Mouse (Mus musculus) cerebellum, adult 9-10 months (tissue): Measurements from ENCODE around the gene Tmem106b.

Experiments used
- DNase-seq: peaks from one replicate; pipeline ENCODE4 v3.0.0; 2022

Tmem106b gene

GRCm38 (mm10) chr6:13069302-13070146, at the start of gene Tmem106b:
Gene Tmem106b, plus strand, starts transcription at chr6:13069759.
- DNase-seq, result peak; percentile 96

GRCm38 (mm10) chr6:13021245-13022100, 48.1 kb upstream of the Tmem106b start:
- no peak for DNase-seq

GRCm38 (mm10) chr6:13030558-13030957, 39.0 kb upstream of the Tmem106b start:
- DNase-seq, result no peak

GRCm38 (mm10) chr6:13030961-13031360, 38.6 kb upstream of the Tmem106b start:
- no peak for DNase-seq

- DNase-seq, result no peak
Observed at GRCm38 (mm10) chr6:13052408-13053200, 17.0 kb upstream of the Tmem106b start.

- no peak for DNase-seq
Observed at GRCm38 (mm10) chr6:13061276-13062039, 8.1 kb upstream of the Tmem106b start.

- no peak for DNase-seq
Observed at GRCm38 (mm10) chr6:13062063-13062462, 7.5 kb upstream of the Tmem106b start.

GRCm38 (mm10) chr6:13062691-13063255, 6.8 kb upstream of the Tmem106b start:
- DNase-seq, result no peak

- no peak for DNase-seq
Observed at GRCm38 (mm10) chr6:13070147-13070425, 527 bp downstream of the Tmem106b start.

- peak; percentile 46 for DNase-seq
Observed at GRCm38 (mm10) chr6:13070485-13070884, 926 bp downstream of the Tmem106b start.

- DNase-seq, result no peak
Observed at GRCm38 (mm10) chr6:13073036-13073435, 3.5 kb downstream of the Tmem106b start.

GRCm38 (mm10) chr6:13073876-13074275, 4.3 kb downstream of the Tmem106b start:
- DNase-seq, result no peak

- DNase-seq, result peak; percentile 26
Observed at GRCm38 (mm10) chr6:13082881-13083280, 13.3 kb downstream of the Tmem106b start.

GRCm38 (mm10) chr6:13096656-13097435, 27.3 kb downstream of the Tmem106b start:
- DNase-seq, result no peak

GRCm38 (mm10) chr6:13100137-13100536, 30.6 kb downstream of the Tmem106b start:
- DNase-seq, result no peak

GRCm38 (mm10) chr6:13108662-13109061, 39.1 kb downstream of the Tmem106b start:
- no peak for DNase-seq

GRCm38 (mm10) chr6:13137255-13137654, 67.7 kb downstream of the Tmem106b start:
- no peak for DNase-seq
